Mouse (Mus musculus) intestine, postnatal 0 days (tissue): Measurements from ENCODE around the gene Tdgf1. TPM values are rescaled to one million over a fixed set of nuclear protein-coding genes. Genes with fewer than 3 reads are reported as not detected.

ENCODE experiments used
- ATAC-seq: fragments of 200-750 bp; cut with Nextera tagmentation; 2 replicates; pipeline ENCODE4 v1.8.0; 2017; ENCODE audit warnings: mild to moderate bottlenecking, moderate TSS enrichment, moderate library complexity
- H3K27ac ChIP-seq: fragments of 300-500 bp; sonication (generic); 2 replicates; pipeline ENCODE4 v1.5.1; 2014; ENCODE audit warnings: mild to moderate bottlenecking, low read depth, low read length, moderate library complexity
- H3K27me3 ChIP-seq: fragments of 300-500 bp; sonication (generic); replicated peaks from 2 replicates; pipeline ENCODE4 v1.6.1; 2014; ENCODE audit warnings: low read length, mixed read lengths; ENCODE audit not compliant: control insufficient read depth, insufficient read depth
- H3K36me3 ChIP-seq: fragments of 300-500 bp; sonication (generic); 2 replicates; pipeline ENCODE4 v1.6.1; 2014; ENCODE audit warnings: mild to moderate bottlenecking, moderate library complexity; ENCODE audit not compliant: control insufficient read depth, insufficient read depth
- H3K4me1 ChIP-seq: fragments of 300-500 bp; sonication (generic); replicated peaks from 2 replicates; pipeline ENCODE4 v1.6.1; 2014; ENCODE audit warnings: antibody characterized with exemption, low read length, mixed read lengths; ENCODE audit not compliant: control insufficient read depth, insufficient read depth
- H3K4me2 ChIP-seq: fragments of 300-500 bp; sonication (generic); replicated peaks from 2 replicates; pipeline ENCODE4 v1.6.1; 2014; ENCODE audit warnings: low read depth, mild to moderate bottlenecking, moderate library complexity
- H3K4me3 ChIP-seq: fragments of 300-500 bp; sonication (generic); 2 replicates; pipeline ENCODE4 v1.5.1; 2014; ENCODE audit warnings: low read depth, low read length
- H3K9ac ChIP-seq: fragments of 300-500 bp; sonication (generic); 2 replicates; pipeline ENCODE4 v1.6.1; 2014; ENCODE audit warnings: mild to moderate bottlenecking, low read depth, low read length
- H3K9me3 ChIP-seq: fragments of 300-500 bp; sonication (generic); 2 replicates; pipeline ENCODE4 v1.6.1; 2016; ENCODE audit warnings: mixed run types; ENCODE audit not compliant: control insufficient read depth
- CTCF ChIP-seq: sonication (generic); IDR thresholded peaks from 2 replicates; pipeline ENCODE4 v1.5.1; 2016; ENCODE audit warnings: low read depth, mild to moderate bottlenecking, control low read depth, antibody characterized with exemption, moderate library complexity
- whole genome bisulfite sequencing: fragments of 180-500 bp; shearing (Covaris S2); extraction: QIAGEN DNeasy Blood & Tissue Kit; methylation state at CpG from one replicate; pipeline ENCODE4 v1.1.7; 2014; 5-methylcytosine and 5-hydroxymethylcytosine counted together
- polyA plus RNA-seq: library from polyadenylated mRNA; unstranded; fragments of >200 nt; fragmentation: Nextera tagmentation; extraction: Ambion mirVana; gene quantifications from 2 replicates; pipeline ENCODE4 v1.2.1, GENCODE M21; 2015

Gene Tdgf1
- polyA plus RNA-seq, 1 experiment from 2014 or later, result not detected

GRCm38 (mm10) chr9:110922759-110923158 lies 23.2 kb downstream of the Tdgf1 start:
- Histone ChIP-seq H3K4me3 (no peak overlapping the region), H3K27me3 (no peaks in the 10 kb centered on the region), H3K9ac (no peak overlapping the region), H3K36me3 (no peaks in the 10 kb centered on the region), H3K9me3 (no peaks in the 10 kb centered on the region), H3K4me1 (no peaks in the 10 kb centered on the region), H3K4me2 (no peak overlapping the region), H3K27ac (no peak overlapping the region)
- WGBS, result 12% methylated on average over 7 of the region's 7 CpGs
- ATAC-seq, result no peak
- TF ChIP-seq CTCF, result peak; percentile 96

GRCm38 (mm10) chr9:110920665-110921419 lies 25.1 kb downstream of the Tdgf1 start:
- Histone ChIP-seq H3K4me3 (no peak overlapping the region), H3K27me3 (no peaks in the 10 kb centered on the region), H3K9me3 (no peaks in the 10 kb centered on the region), H3K9ac (no peak overlapping the region), H3K36me3 (no peaks in the 10 kb centered on the region), H3K4me1 (no peaks in the 10 kb centered on the region), H3K4me2 (no peak overlapping the region), H3K27ac (no peak overlapping the region)
- no peak for TF ChIP-seq CTCF
- 66% methylated on average over 15 of the region's 15 CpGs for WGBS
- no peak for ATAC-seq

GRCm38 (mm10) chr9:110916786-110917185 lies 29.2 kb downstream of the Tdgf1 start, which contains the start of gene Fam240a:
Fam240a (minus strand) TSS chr9:110916861.
- H3K4me2 ChIP-seq, result no peak within 1 kb of the TSS
- H3K27ac ChIP-seq, result no peak within 1 kb of the TSS
- no peaks in the 10 kb centered on the region for H3K9me3 ChIP-seq
- ATAC-seq, result no peak
- WGBS, result 94% methylated on average over 7 of the region's 7 CpGs
- H3K4me1 ChIP-seq, result no peaks in the 10 kb centered on the region
- H3K4me3 ChIP-seq, result no peak within 1 kb of the TSS
- H3K27me3 ChIP-seq, result no peaks in the 10 kb centered on the region
- H3K9ac ChIP-seq, result no peak within 1 kb of the TSS
- H3K36me3 ChIP-seq, result no peaks in the 10 kb centered on the region
- no peak for TF ChIP-seq CTCF

- H3K4me3 ChIP-seq, result no peak overlapping the region
- no peaks in the 10 kb centered on the region for H3K36me3 ChIP-seq
- no peak overlapping the region for H3K9ac ChIP-seq
- no peak overlapping the region for H3K27ac ChIP-seq
- no peak for TF ChIP-seq CTCF
- no peaks in the 10 kb centered on the region for H3K9me3 ChIP-seq
- no peak overlapping the region for H3K4me2 ChIP-seq
- ATAC-seq, result no peak
- no peaks in the 10 kb centered on the region for H3K4me1 ChIP-seq
- WGBS, result 54% methylated on average over 8 of the region's 8 CpGs
- no peaks in the 10 kb centered on the region for H3K27me3 ChIP-seq
These were observed 30.5 kb downstream of the Tdgf1 start for GRCm38 (mm10) chr9:110915466-110915865.

- Histone ChIP-seq H3K9ac (no peak overlapping the region), H3K4me2 (no peak overlapping the region), H3K27me3 (no peaks in the 10 kb centered on the region), H3K4me1 (no peaks in the 10 kb centered on the region), H3K9me3 (no peaks in the 10 kb centered on the region), H3K4me3 (no peak overlapping the region), H3K36me3 (no peaks in the 10 kb centered on the region), H3K27ac (no peak overlapping the region)
- no peak for ATAC-seq
- no peak for TF ChIP-seq CTCF
- WGBS, result 52% methylated on average over 21 of the region's 21 CpGs
These were observed 31.2 kb downstream of the Tdgf1 start for GRCm38 (mm10) chr9:110914631-110915236.

GRCm38 (mm10) chr9:110909371-110909967 lies 36.5 kb downstream of the Tdgf1 start:
- Histone ChIP-seq H3K4me3 (no peak overlapping the region), H3K4me2 (no peak overlapping the region), H3K9ac (no peak overlapping the region), H3K27me3 (no peaks in the 10 kb centered on the region), H3K27ac (no peak overlapping the region), H3K36me3 (no peaks in the 10 kb centered on the region), H3K4me1 (no peaks in the 10 kb centered on the region), H3K9me3 (no peaks in the 10 kb centered on the region)
- no peak for ATAC-seq
- TF ChIP-seq CTCF, result no peak
- 75% methylated on average over 6 of the region's 6 CpGs for WGBS
